Mouse (Mus musculus): ENCODE results near the gene Pnkp. TPM values are rescaled to one million over a fixed set of nuclear protein-coding genes. Genes with fewer than 3 reads are reported as not detected.

Pnkp gene
- polyA plus RNA-seq, 1 experiment = 22.3 TPM

DNA sequence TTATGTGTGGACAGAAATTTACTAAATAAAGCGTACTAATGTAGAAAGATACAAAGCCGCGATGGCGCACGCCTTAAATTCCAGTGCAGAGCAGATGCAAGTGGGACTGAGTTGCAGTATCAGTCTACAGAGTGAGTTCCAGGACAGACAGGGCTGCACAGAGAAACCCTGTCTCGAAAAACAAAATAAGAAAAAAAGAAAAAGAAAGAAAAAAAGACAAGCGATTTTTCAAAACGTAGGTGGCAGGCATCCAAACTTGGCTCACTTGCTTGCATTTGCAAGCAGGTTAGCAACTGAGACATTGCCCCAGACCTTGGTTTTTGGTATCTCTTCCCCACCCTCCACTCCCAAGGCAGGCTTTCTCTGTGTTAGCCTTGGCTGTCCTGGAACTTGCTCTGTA, 36.3 kb downstream of the Pnkp start:
- Histone ChIP-seq H3K4me1 (ENCODE audit: control insufficient read depth, insufficient read depth, low read length) (peaks cover 3% of the 10 kb centered on the region), H3K27ac (ENCODE audit: insufficient read depth, low read length) (no peak overlapping the region), H3K9ac (ENCODE audit: low read depth, poor library complexity, severe bottlenecking) (no peak overlapping the region), H3K4me3 (ENCODE audit: low read depth, low read length) (no peak overlapping the region), H3K9me3 (replicated peaks; ENCODE audit: control insufficient read depth, insufficient read depth, low read length, poor library complexity, severe bottlenecking) (no peaks in the 10 kb centered on the region), H3K27me3 (ENCODE audit: control insufficient read depth, insufficient read depth, low read length, poor library complexity, severe bottlenecking) (no peaks in the 10 kb centered on the region), H3K36me3 (ENCODE audit: control insufficient read depth, insufficient read depth, low read length, poor library complexity, severe bottlenecking) (peaks cover 10% of the 10 kb centered on the region)
- TF ChIP-seq POLR2A (IDR thresholded peaks at IDR 0.05; ENCODE audit: insufficient read depth, low read length) = no peak
- TF ChIP-seq CTCF (IDR thresholded peaks at IDR 0.05; ENCODE audit: low read depth, low read length) = no peak
- TF ChIP-seq EP300 (IDR thresholded peaks at IDR 0.05; ENCODE audit: insufficient read depth, low read depth, low read length) = no peak

DNA sequence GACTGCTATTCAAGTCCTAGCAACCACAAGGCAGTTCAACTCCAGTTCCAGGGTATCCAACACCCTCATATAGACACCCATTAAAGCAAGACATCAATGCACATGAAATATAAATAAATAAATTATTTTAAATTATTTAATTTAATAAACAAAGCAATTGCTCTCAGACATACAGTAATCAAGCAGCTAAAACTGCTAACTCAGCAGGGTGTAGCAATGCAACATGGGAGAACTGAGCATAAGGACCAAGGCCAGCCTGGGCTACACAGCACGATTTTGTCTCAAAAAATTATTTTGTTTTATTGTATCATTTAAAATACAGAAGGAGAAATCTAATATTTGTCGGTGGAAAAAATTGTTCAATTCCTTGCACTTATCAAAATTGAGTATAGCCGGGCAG, 37.2 kb downstream of the Pnkp start:
- H3K36me3 ChIP-seq (ENCODE audit: control insufficient read depth, insufficient read depth, low read length, poor library complexity, severe bottlenecking) = peaks cover 3% of the 10 kb centered on the region; the same call in 1 of the 2 replicates
- H3K4me3 ChIP-seq (ENCODE audit: low read depth, low read length) = no peak overlapping the region
- H3K9me3 ChIP-seq (replicated peaks; ENCODE audit: control insufficient read depth, insufficient read depth, low read length, poor library complexity, severe bottlenecking) = no peaks in the 10 kb centered on the region
- no peaks in the 10 kb centered on the region for H3K27me3 ChIP-seq (ENCODE audit: control insufficient read depth, insufficient read depth, low read length, poor library complexity, severe bottlenecking)
- H3K27ac ChIP-seq (ENCODE audit: insufficient read depth, low read length) = no peak overlapping the region
- no peak for TF ChIP-seq CTCF (IDR thresholded peaks at IDR 0.05; ENCODE audit: low read depth, low read length)
- no peak for TF ChIP-seq EP300 (IDR thresholded peaks at IDR 0.05; ENCODE audit: insufficient read depth, low read depth, low read length)
- TF ChIP-seq POLR2A (IDR thresholded peaks at IDR 0.05; ENCODE audit: insufficient read depth, low read length) = no peak
- H3K4me1 ChIP-seq (ENCODE audit: control insufficient read depth, insufficient read depth, low read length) = peaks cover 3% of the 10 kb centered on the region
- no peak overlapping the region for H3K9ac ChIP-seq (ENCODE audit: low read depth, poor library complexity, severe bottlenecking)

DNA sequence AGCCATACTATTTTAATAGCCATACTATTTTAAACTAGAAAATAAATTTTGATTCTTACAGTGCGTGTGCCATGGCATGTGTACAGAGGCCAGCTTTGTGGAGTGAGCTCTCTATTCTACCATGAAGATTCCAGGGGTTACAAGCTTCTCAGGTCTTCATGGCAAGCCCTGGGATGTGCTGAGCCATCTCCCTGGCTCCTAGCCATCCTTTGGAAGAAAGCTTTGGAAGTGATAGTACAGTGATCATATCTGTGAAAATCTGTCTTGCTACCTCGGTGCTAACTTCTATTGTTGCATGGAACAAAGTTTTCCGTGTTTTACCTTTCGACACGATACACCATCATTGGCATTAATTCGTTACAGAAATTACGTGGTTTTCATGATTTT, 38.3 kb downstream of the Pnkp start:
- Histone ChIP-seq H3K4me1 (ENCODE audit: control insufficient read depth, insufficient read depth, low read length) (peaks cover 3% of the 10 kb centered on the region), H3K36me3 (ENCODE audit: control insufficient read depth, insufficient read depth, low read length, poor library complexity, severe bottlenecking) (no peaks in the 10 kb centered on the region)
- TF ChIP-seq POLR2A (IDR thresholded peaks at IDR 0.05; ENCODE audit: insufficient read depth, low read length) (no peak), EP300 (IDR thresholded peaks at IDR 0.05; ENCODE audit: insufficient read depth, low read depth, low read length) (no peak), CTCF (IDR thresholded peaks at IDR 0.05; ENCODE audit: low read depth, low read length) (no peak)

DNA sequence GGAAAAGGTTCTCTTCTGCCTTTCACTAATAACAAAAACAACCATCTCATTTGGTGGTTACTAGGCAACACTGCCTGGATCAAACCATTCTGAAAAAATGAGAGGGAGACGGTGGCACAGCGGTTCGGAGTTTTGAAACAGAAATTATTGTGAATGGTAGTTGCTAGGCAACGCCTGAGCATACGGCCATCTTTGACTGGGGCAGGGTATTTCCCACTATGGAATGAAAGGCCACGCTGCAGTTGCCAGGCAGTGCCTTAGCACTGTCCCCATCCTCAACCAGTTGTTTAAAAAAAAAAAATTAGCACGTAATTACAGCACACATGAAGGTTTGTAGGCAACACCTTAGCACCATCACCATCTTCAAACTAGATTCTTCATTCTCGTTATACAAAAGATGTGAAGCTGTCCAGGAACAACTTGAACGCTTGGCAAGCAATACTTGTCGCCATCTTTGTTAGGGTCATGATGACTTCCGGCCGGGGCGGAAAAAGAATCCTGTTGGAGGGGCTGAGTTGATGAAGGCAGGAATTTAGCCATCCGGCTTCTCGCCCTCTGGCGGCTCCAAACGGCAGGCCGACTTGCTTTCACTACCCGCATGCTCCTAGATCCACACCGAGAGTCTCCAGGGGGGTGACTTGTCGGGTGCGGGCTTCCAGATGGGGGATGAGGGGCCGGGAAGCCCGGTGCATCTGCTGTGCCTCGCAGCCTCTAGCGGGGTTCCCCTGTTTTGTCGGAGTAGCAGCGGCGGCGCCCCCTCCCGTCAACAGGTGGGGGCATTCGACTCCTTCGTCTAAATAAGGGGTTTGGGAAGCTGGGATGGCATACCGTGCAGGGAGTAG, 38.9 kb downstream of the Pnkp start, which contains the start of gene Fuz:
TSS of gene Fuz (plus strand) at position 487 of the 842 bp plus-strand sequence.
- Histone ChIP-seq H3K9me3 (replicated peaks; ENCODE audit: control insufficient read depth, insufficient read depth, low read length, poor library complexity, severe bottlenecking) (no peaks in the 10 kb centered on the region), H3K4me3 (ENCODE audit: low read depth, low read length) (peak within 1 kb of the TSS; percentile 80), H3K4me1 (ENCODE audit: control insufficient read depth, insufficient read depth, low read length) (peaks cover 3% of the 10 kb centered on the region), H3K36me3 (ENCODE audit: control insufficient read depth, insufficient read depth, low read length, poor library complexity, severe bottlenecking) (no peaks in the 10 kb centered on the region), H3K27me3 (ENCODE audit: control insufficient read depth, insufficient read depth, low read length, poor library complexity, severe bottlenecking) (no peaks in the 10 kb centered on the region), H3K27ac (ENCODE audit: insufficient read depth, low read length) (peak within 1 kb of the TSS; percentile 52), H3K9ac (ENCODE audit: low read depth, poor library complexity, severe bottlenecking) (peak within 1 kb of the TSS; percentile 88)
- TF ChIP-seq CTCF (IDR thresholded peaks at IDR 0.05; ENCODE audit: low read depth, low read length) (peak; percentile 30), POLR2A (IDR thresholded peaks at IDR 0.05; ENCODE audit: insufficient read depth, low read length) (no peak), EP300 (IDR thresholded peaks at IDR 0.05; ENCODE audit: insufficient read depth, low read depth, low read length) (no peak)

More for the DNA sequence above, 38.3 kb downstream of the Pnkp start:
- Histone ChIP-seq H3K27ac (ENCODE audit: insufficient read depth, low read length) (no peak overlapping the region), H3K9me3 (replicated peaks; ENCODE audit: control insufficient read depth, insufficient read depth, low read length, poor library complexity, severe bottlenecking) (no peaks in the 10 kb centered on the region), H3K27me3 (ENCODE audit: control insufficient read depth, insufficient read depth, low read length, poor library complexity, severe bottlenecking) (no peaks in the 10 kb centered on the region), H3K4me3 (ENCODE audit: low read depth, low read length) (no peak overlapping the region), H3K9ac (ENCODE audit: low read depth, poor library complexity, severe bottlenecking) (no peak overlapping the region)

DNA sequence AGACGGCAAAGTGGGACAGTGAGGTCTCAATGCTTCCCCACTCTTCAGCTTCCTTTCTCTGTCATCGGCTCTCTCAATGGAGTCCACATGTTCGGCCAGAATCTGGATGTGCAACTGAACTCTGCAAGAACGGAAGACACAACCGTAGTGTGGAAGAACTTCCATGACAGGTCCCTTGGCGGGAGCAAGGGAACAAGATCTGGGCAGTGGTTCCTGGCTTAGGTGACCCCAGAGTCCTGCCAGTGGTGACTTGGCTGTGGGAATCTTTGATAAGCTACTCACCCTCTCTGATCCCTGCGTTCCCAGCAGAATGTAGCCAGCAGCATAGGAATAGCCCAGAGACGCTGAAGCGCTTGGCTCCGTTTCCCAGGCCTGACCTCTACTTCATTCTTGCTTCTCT, 39.6 kb downstream of the Pnkp start:
- H3K4me1 ChIP-seq (ENCODE audit: control insufficient read depth, insufficient read depth, low read length) = peaks cover 1% of the 10 kb centered on the region
- H3K4me3 ChIP-seq (ENCODE audit: low read depth, low read length) = peak overlapping the region; percentile 80
- TF ChIP-seq EP300 (IDR thresholded peaks at IDR 0.05; ENCODE audit: insufficient read depth, low read depth, low read length) = no peak
- no peak for TF ChIP-seq POLR2A (IDR thresholded peaks at IDR 0.05; ENCODE audit: insufficient read depth, low read length)
- H3K27ac ChIP-seq (ENCODE audit: insufficient read depth, low read length) = peak overlapping the region; percentile 28; the same call in 1 of the 2 replicates
- no peaks in the 10 kb centered on the region for H3K9me3 ChIP-seq (replicated peaks; ENCODE audit: control insufficient read depth, insufficient read depth, low read length, poor library complexity, severe bottlenecking)
- no peaks in the 10 kb centered on the region for H3K36me3 ChIP-seq (ENCODE audit: control insufficient read depth, insufficient read depth, low read length, poor library complexity, severe bottlenecking)
- H3K9ac ChIP-seq (ENCODE audit: low read depth, poor library complexity, severe bottlenecking) = peak overlapping the region; percentile 88
- H3K27me3 ChIP-seq (ENCODE audit: control insufficient read depth, insufficient read depth, low read length, poor library complexity, severe bottlenecking) = no peaks in the 10 kb centered on the region

DNA sequence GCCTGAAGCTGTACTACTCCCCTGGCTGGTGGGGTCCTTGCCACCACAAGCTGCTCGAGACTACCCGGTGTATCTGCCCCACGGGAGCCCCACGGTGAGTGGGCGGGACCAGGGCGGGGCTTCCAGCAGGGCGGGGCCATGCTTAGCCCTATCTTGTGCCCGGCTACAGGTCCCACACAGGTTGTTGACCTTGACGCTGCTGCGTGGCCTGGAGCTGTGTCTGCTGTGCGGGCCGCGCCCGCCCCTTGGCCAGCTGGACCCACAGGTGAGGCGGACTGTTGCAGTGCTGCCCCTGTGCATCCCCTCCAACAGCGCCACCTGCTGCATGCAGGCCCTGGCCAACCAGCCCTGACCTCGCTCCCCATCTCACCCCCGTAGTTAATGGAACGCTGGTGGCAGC, 41.7 kb downstream of the Pnkp start:
- Histone ChIP-seq H3K4me3 (ENCODE audit: low read depth, low read length) (peak overlapping the region; percentile 3; the same call in 1 of the 2 replicates), H3K27me3 (ENCODE audit: control insufficient read depth, insufficient read depth, low read length, poor library complexity, severe bottlenecking) (no peaks in the 10 kb centered on the region), H3K9ac (ENCODE audit: low read depth, poor library complexity, severe bottlenecking) (no peak overlapping the region), H3K4me1 (ENCODE audit: control insufficient read depth, insufficient read depth, low read length) (no peaks in the 10 kb centered on the region), H3K27ac (ENCODE audit: insufficient read depth, low read length) (peak overlapping the region; percentile 24), H3K36me3 (ENCODE audit: control insufficient read depth, insufficient read depth, low read length, poor library complexity, severe bottlenecking) (no peaks in the 10 kb centered on the region), H3K9me3 (replicated peaks; ENCODE audit: control insufficient read depth, insufficient read depth, low read length, poor library complexity, severe bottlenecking) (no peaks in the 10 kb centered on the region)
- TF ChIP-seq CTCF (IDR thresholded peaks at IDR 0.05; ENCODE audit: low read depth, low read length) (peak; percentile 86), EP300 (IDR thresholded peaks at IDR 0.05; ENCODE audit: insufficient read depth, low read depth, low read length) (0 out of 2 replicates have a peak, but pooled peaks have one; percentile 58), POLR2A (IDR thresholded peaks at IDR 0.05; ENCODE audit: insufficient read depth, low read length) (no peak)

Measured in ES-Bruce4 (cell line).